Mouse (Mus musculus) embryonic fibroblast, embryonic 13.5 days (primary cell): ENCODE data around the gene Ptgis. TPM values are rescaled to one million over a fixed set of nuclear protein-coding genes. Genes with fewer than 3 reads are reported as not detected.

Source experiments
- H3K27ac ChIP-seq: 2 replicates; pipeline ENCODE4 v1.5.1; 2012; ENCODE audit warnings: low read length, control low read depth, inconsistent platforms; ENCODE audit not compliant: insufficient read depth
- H3K4me1 ChIP-seq: 2 replicates; pipeline ENCODE4 v1.6.1; 2011; ENCODE audit warnings: low read length; ENCODE audit not compliant: control insufficient read depth, insufficient read depth
- H3K4me3 ChIP-seq: 2 replicates; pipeline ENCODE4 v1.5.1; 2011; ENCODE audit warnings: mild to moderate bottlenecking, control low read depth, low read length; ENCODE audit not compliant: insufficient read depth
- CTCF ChIP-seq: IDR thresholded peaks from 2 replicates; pipeline ENCODE4 v1.5.1; 2011; ENCODE audit warnings: mild to moderate bottlenecking, control low read depth, low read length, moderate library complexity, borderline replicate concordance; ENCODE audit not compliant: insufficient read depth
- POLR2A ChIP-seq: IDR thresholded peaks from 2 replicates; pipeline ENCODE4 v1.6.1; 2011; ENCODE audit warnings: low read depth, mild to moderate bottlenecking, control low read depth, low read length, moderate library complexity
- polyA plus RNA-seq: library from polyadenylated mRNA; stranded (reverse); fragments of >200 nt; gene quantifications from 2 replicates; pipeline ENCODE4 v1.2.4, GENCODE M21; 2011; ENCODE audit warnings: low read depth; ENCODE audit not compliant: missing spikeins, insufficient read length

The Ptgis gene
- polyA plus RNA-seq, 1 experiment: 21.0 TPM

GRCm38 (mm10) chr2:167149035-167149434 lies 91.4 kb downstream of the Ptgis start:
- no peak overlapping the region for H3K27ac ChIP-seq
- no peaks in the 10 kb centered on the region for H3K4me1 ChIP-seq
- H3K4me3 ChIP-seq: no peak overlapping the region
- no peak for TF ChIP-seq CTCF
- no peak for TF ChIP-seq POLR2A

GRCm38 (mm10) chr2:167147708-167148107 lies 92.7 kb downstream of the Ptgis start:
- TF ChIP-seq CTCF (no peak), POLR2A (no peak)
- H3K27ac ChIP-seq: no peak overlapping the region

GRCm38 (mm10) chr2:167145904-167146303 lies 94.5 kb downstream of the Ptgis start:
- H3K4me3 ChIP-seq: no peak overlapping the region
- TF ChIP-seq POLR2A: no peak
- H3K27ac ChIP-seq: no peak overlapping the region
- H3K4me1 ChIP-seq: no peaks in the 10 kb centered on the region

More at GRCm38 (mm10) chr2:167147708-167148107, 92.7 kb downstream of the Ptgis start:
- Histone ChIP-seq H3K4me1 (no peaks in the 10 kb centered on the region), H3K4me3 (no peak overlapping the region)

- H3K4me1 ChIP-seq: no peaks in the 10 kb centered on the region
- no peak overlapping the region for H3K27ac ChIP-seq
- H3K4me3 ChIP-seq: no peak overlapping the region
- no peak for TF ChIP-seq CTCF
- TF ChIP-seq POLR2A: no peak
Measured at GRCm38 (mm10) chr2:167144439-167145307, 95.7 kb downstream of the Ptgis start.

GRCm38 (mm10) chr2:167143914-167144313 lies 96.5 kb downstream of the Ptgis start:
- Histone ChIP-seq H3K4me1 (no peaks in the 10 kb centered on the region), H3K27ac (no peak overlapping the region), H3K4me3 (no peak overlapping the region)
- no peak for TF ChIP-seq POLR2A
- TF ChIP-seq CTCF: no peak

GRCm38 (mm10) chr2:167142282-167142681 lies 98.1 kb downstream of the Ptgis start:
- no peak overlapping the region for H3K4me3 ChIP-seq
- no peak for TF ChIP-seq POLR2A
- TF ChIP-seq CTCF: no peak
- no peak overlapping the region for H3K27ac ChIP-seq
- H3K4me1 ChIP-seq: no peaks in the 10 kb centered on the region

- TF ChIP-seq CTCF (no peak), POLR2A (no peak)
- Histone ChIP-seq H3K27ac (no peak overlapping the region), H3K4me1 (no peaks in the 10 kb centered on the region), H3K4me3 (no peak overlapping the region)
Measured at GRCm38 (mm10) chr2:167141810-167142209, 98.6 kb downstream of the Ptgis start.

Other genes with a start within 250 kb of the Ptgis start
- gene Stau1, start 244.3 kb downstream of the Ptgis start, polyA plus RNA-seq: 72.5 and 74.9 TPM in 2 replicates
- 29.9 and 31.6 TPM in 2 replicates for gene Ddx27, start 225.4 kb downstream of the Ptgis start, polyA plus RNA-seq
- 23.6 and 23.8 TPM in 2 replicates for gene Znfx1, start 177.6 kb downstream of the Ptgis start, polyA plus RNA-seq
- 0.42 and 0.65 TPM in 2 replicates for gene Kcnb1, start 50.4 kb downstream of the Ptgis start, polyA plus RNA-seq
- 28.3 and 51.3 TPM in 2 replicates for gene B4galt5, start 108.6 kb upstream of the Ptgis start, polyA plus RNA-seq
- 32.3 and 38.0 TPM in 2 replicates for gene Slc9a8, start 181.1 kb upstream of the Ptgis start, polyA plus RNA-seq